Mouse (Mus musculus): Measurements from ENCODE around the gene Pzp.

DNA sequence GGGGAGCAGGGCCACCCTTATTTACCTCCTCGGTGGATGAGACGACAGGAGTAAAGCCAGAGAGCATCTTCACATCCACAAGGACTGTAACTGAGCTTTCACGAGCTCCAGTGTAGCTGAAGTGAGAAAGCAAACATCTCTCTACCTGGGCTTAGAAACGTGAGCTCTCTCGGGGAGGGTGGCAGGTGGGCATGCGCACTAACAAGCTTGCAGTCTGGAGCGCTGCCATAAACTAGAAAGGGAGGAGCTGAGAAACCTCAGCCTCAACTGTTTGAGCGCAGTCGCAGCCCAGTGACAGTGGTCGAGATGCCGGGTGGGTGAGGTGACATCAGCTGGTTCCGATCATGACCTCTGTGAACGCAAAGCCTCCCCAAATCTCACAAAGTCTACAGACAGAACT lies 16.7 kb upstream of the Pzp start:
- TF ChIP-seq CTCF (IDR thresholded peaks at IDR 0.05; ENCODE audit: low read depth): no peak
- no peak for TF ChIP-seq EP300 (optimal IDR thresholded peaks at IDR 0.05)

Measured in stomach, postnatal 0 days (tissue).